Mouse (Mus musculus) limb, embryonic 15.5 days (tissue): ENCODE results near the gene Fam166a. TPM values are rescaled to one million over a fixed set of nuclear protein-coding genes. Genes with fewer than 3 reads are reported as not detected.

Experiments
- ATAC-seq: fragments of 200-750 bp; cut with Nextera tagmentation; 2 replicates; pipeline ENCODE4 v1.8.0; 2017; ENCODE audit warnings: low read depth, moderate TSS enrichment; ENCODE audit not compliant: insufficient number of reproducible peaks, low FRiP score, low TSS enrichment
- H3K27ac ChIP-seq: fragments of 300-500 bp; sonication (generic); 2 replicates; pipeline ENCODE4 v1.5.1; 2015; ENCODE audit warnings: moderate library complexity, mild to moderate bottlenecking, inconsistent platforms
- H3K27me3 ChIP-seq: fragments of 300-500 bp; sonication (generic); 2 replicates; pipeline ENCODE4 v1.6.1; 2015; ENCODE audit warnings: inconsistent platforms
- H3K36me3 ChIP-seq: fragments of 300-500 bp; sonication (generic); 2 replicates; pipeline ENCODE4 v1.6.1; 2015; ENCODE audit warnings: inconsistent platforms
- H3K4me1 ChIP-seq: fragments of 300-500 bp; sonication (generic); 2 replicates; pipeline ENCODE4 v1.6.1; 2015; ENCODE audit warnings: inconsistent platforms
- H3K4me2 ChIP-seq: fragments of 300-500 bp; sonication (generic); 2 replicates; pipeline ENCODE4 v1.6.1; 2015; ENCODE audit warnings: mild to moderate bottlenecking, inconsistent platforms
- H3K4me3 ChIP-seq: fragments of 300-500 bp; sonication (generic); 2 replicates; pipeline ENCODE4 v1.5.1; 2015; ENCODE audit warnings: mild to moderate bottlenecking, inconsistent platforms
- H3K9ac ChIP-seq: fragments of 300-500 bp; sonication (generic); 2 replicates; pipeline ENCODE4 v1.6.1; 2015; ENCODE audit warnings: inconsistent platforms
- H3K9me3 ChIP-seq: fragments of 300-500 bp; sonication (generic); 2 replicates; pipeline ENCODE4 v1.6.1; 2016; ENCODE audit warnings: inconsistent platforms
- WGBS: fragments of 180-500 bp; shearing (Covaris S2); methylation state at CpG from one replicate; pipeline ENCODE4 v1.1.7; 2015; 5-methylcytosine and 5-hydroxymethylcytosine counted together
- polyA plus RNA-seq: library from polyadenylated mRNA; unstranded; fragments of >200 nt; fragmentation: Nextera tagmentation; extraction: Ambion mirVana; gene quantifications from 2 replicates; pipeline ENCODE4 v1.2.1, GENCODE M21; 2015

Fam166a gene
- polyA plus RNA-seq, 1 experiment from 2014 or later = not detected

GRCm38 (mm10) chr2:25207593-25207992 lies 11.0 kb upstream of the Fam166a start:
- 90% methylated on average over 1 of the region's 1 CpGs for WGBS
- no peak for ATAC-seq
- H3K4me1 ChIP-seq = peaks cover 19% of the 10 kb centered on the region
- H3K36me3 ChIP-seq = peaks cover 64% of the 10 kb centered on the region
- H3K9me3 ChIP-seq = no peaks in the 10 kb centered on the region
- H3K27me3 ChIP-seq = no peaks in the 10 kb centered on the region
- H3K9ac ChIP-seq = no peak overlapping the region
- H3K27ac ChIP-seq = no peak overlapping the region
- no peak overlapping the region for H3K4me3 ChIP-seq
- H3K4me2 ChIP-seq = no peak overlapping the region

GRCm38 (mm10) chr2:25210686-25211085 lies 7.9 kb upstream of the Fam166a start:
- Histone ChIP-seq H3K27me3 (0 out of 2 replicates have a peak, but pooled peaks cover 4% of the 10 kb centered on the region), H3K9me3 (no peaks in the 10 kb centered on the region), H3K4me2 (peak overlapping the region; percentile 59), H3K9ac (peak overlapping the region; percentile 80), H3K4me1 (peaks cover 19% of the 10 kb centered on the region), H3K4me3 (peak overlapping the region; percentile 86), H3K36me3 (peaks cover 33% of the 10 kb centered on the region), H3K27ac (peak overlapping the region; percentile 93)
- under 1% methylated on average over 24 of the region's 24 CpGs for WGBS
- no peak for ATAC-seq

GRCm38 (mm10) chr2:25211121-25211670 lies 7.3 kb upstream of the Fam166a start, which contains the start of gene Nelfb:
Gene Nelfb, minus strand, starts transcription at chr2:25211489.
- H3K27me3 ChIP-seq = 0 out of 2 replicates have a peak, but pooled peaks cover 4% of the 10 kb centered on the region
- H3K36me3 ChIP-seq = peaks cover 28% of the 10 kb centered on the region
- ATAC-seq = peak; percentile 86
- peak within 1 kb of the TSS; percentile 86 for H3K4me3 ChIP-seq
- peaks cover 19% of the 10 kb centered on the region for H3K4me1 ChIP-seq
- H3K9ac ChIP-seq = peak within 1 kb of the TSS; percentile 80
- peak within 1 kb of the TSS; percentile 93 for H3K27ac ChIP-seq
- H3K4me2 ChIP-seq = peak within 1 kb of the TSS; percentile 59
- H3K9me3 ChIP-seq = no peaks in the 10 kb centered on the region
- WGBS = under 1% methylated on average over 44 of the region's 44 CpGs

DNA sequence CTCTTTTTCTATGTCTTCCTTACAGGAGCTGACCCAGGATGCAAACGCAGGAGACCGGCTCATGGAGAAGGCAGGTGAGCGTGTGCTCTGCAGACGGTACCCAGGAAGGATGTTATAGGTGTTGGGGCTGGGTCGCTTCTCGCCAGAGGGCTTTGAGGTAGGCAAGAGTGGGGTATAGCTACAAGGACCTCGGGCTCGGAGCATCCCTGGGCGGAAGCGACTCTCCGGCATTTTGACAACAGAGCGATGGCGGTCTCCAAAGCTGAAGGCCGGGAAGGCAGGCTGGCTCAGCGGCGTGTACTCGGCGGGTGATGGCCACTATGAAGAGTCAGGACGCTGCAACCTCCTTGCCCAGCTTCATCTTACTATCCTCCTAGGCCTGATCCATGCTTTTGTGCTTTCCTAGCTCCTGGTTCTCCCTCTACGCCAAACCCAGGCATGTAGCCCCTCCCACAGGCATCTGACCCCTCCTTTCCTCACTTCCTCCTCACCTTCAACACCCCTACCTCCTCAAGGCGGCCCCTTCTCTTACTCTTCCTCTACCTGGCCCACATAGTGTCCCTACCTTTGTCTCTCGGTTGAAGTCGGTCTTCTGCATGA lies 5.2 kb upstream of the Fam166a start:
- no peak for ATAC-seq
- peaks cover 19% of the 10 kb centered on the region for H3K4me1 ChIP-seq
- no peak overlapping the region for H3K4me3 ChIP-seq
- peaks cover 8% of the 10 kb centered on the region for H3K36me3 ChIP-seq
- no peak overlapping the region for H3K9ac ChIP-seq
- 0 out of 2 replicates have a peak, but pooled peaks cover 4% of the 10 kb centered on the region for H3K27me3 ChIP-seq
- H3K9me3 ChIP-seq = no peaks in the 10 kb centered on the region
- no peak overlapping the region for H3K27ac ChIP-seq
- H3K4me2 ChIP-seq = no peak overlapping the region
- WGBS = 63% methylated on average over 23 of the region's 23 CpGs

- 0 out of 2 replicates have a peak, but pooled peaks cover 4% of the 10 kb centered on the region for H3K27me3 ChIP-seq
- WGBS = 65% methylated on average over 3 of the region's 3 CpGs
- no peak within 1 kb of the TSS for H3K27ac ChIP-seq
- H3K4me3 ChIP-seq = no peak within 1 kb of the TSS
- peaks cover 4% of the 10 kb centered on the region; the same call in 1 of the 2 replicates for H3K36me3 ChIP-seq
- H3K4me1 ChIP-seq = peaks cover 15% of the 10 kb centered on the region
- ATAC-seq = no peak
- H3K4me2 ChIP-seq = no peak within 1 kb of the TSS
- no peaks in the 10 kb centered on the region for H3K9me3 ChIP-seq
- H3K9ac ChIP-seq = no peak within 1 kb of the TSS
Observed at GRCm38 (mm10) chr2:25214444-25214843, 4.1 kb upstream of the Fam166a start, which contains the start of gene Stpg3. Gene Stpg3, minus strand, starts transcription at chr2:25214637.

- Histone ChIP-seq H3K27ac (no peak overlapping the region), H3K4me3 (no peak overlapping the region), H3K4me2 (no peak overlapping the region), H3K36me3 (peaks cover 11% of the 10 kb centered on the region), H3K4me1 (no peaks in the 10 kb centered on the region), H3K27me3 (0 out of 2 replicates have a peak, but pooled peaks cover 4% of the 10 kb centered on the region), H3K9me3 (no peaks in the 10 kb centered on the region), H3K9ac (no peak overlapping the region)
- WGBS = 59% methylated on average over 2 of the region's 2 CpGs
- no peak for ATAC-seq
Observed at GRCm38 (mm10) chr2:25217666-25218065, 879 bp upstream of the Fam166a start.

GRCm38 (mm10) chr2:25221331-25221772 lies 2.8 kb downstream of the Fam166a start:
- peaks cover 11% of the 10 kb centered on the region for H3K36me3 ChIP-seq
- H3K27me3 ChIP-seq = no peaks in the 10 kb centered on the region
- peaks cover 16% of the 10 kb centered on the region for H3K4me1 ChIP-seq
- H3K27ac ChIP-seq = no peak overlapping the region
- H3K4me3 ChIP-seq = no peak overlapping the region
- WGBS = 70% methylated on average over 5 of the region's 5 CpGs
- H3K9me3 ChIP-seq = no peaks in the 10 kb centered on the region
- no peak for ATAC-seq
- no peak overlapping the region for H3K9ac ChIP-seq
- no peak overlapping the region for H3K4me2 ChIP-seq

- Histone ChIP-seq H3K4me1 (peaks cover 24% of the 10 kb centered on the region), H3K9ac (peak overlapping the region; percentile 93), H3K4me2 (peak overlapping the region; percentile 86), H3K36me3 (peaks cover 11% of the 10 kb centered on the region), H3K27me3 (no peaks in the 10 kb centered on the region), H3K27ac (peak overlapping the region; percentile 95), H3K9me3 (no peaks in the 10 kb centered on the region), H3K4me3 (peak overlapping the region; percentile 94)
- under 1% methylated on average over 48 of the region's 53 CpGs for WGBS
- ATAC-seq = 0 out of 2 replicates have a peak, but pooled peaks have one; percentile 2
Observed at GRCm38 (mm10) chr2:25223681-25224491, 5.3 kb downstream of the Fam166a start.

- Histone ChIP-seq H3K4me2 (peak within 1 kb of the TSS; percentile 86), H3K4me3 (peak within 1 kb of the TSS; percentile 94), H3K27ac (peak within 1 kb of the TSS; percentile 98), H3K9ac (peak within 1 kb of the TSS; percentile 93), H3K27me3 (no peaks in the 10 kb centered on the region), H3K4me1 (peaks cover 27% of the 10 kb centered on the region), H3K36me3 (peaks cover 11% of the 10 kb centered on the region), H3K9me3 (no peaks in the 10 kb centered on the region)
- no peak for ATAC-seq
- WGBS = 0% methylated on average over 17 of the region's 17 CpGs
Observed at GRCm38 (mm10) chr2:25224492-25224765, 5.9 kb downstream of the Fam166a start, which contains the start of gene Tubb4b. Gene Tubb4b, minus strand, starts transcription at chr2:25224702.

GRCm38 (mm10) chr2:25224766-25225752 lies 6.5 kb downstream of the Fam166a start:
- Histone ChIP-seq H3K9ac (peak overlapping the region; percentile 44; the same call in 1 of the 2 replicates), H3K27me3 (0 out of 2 replicates have a peak, but pooled peaks cover 6% of the 10 kb centered on the region), H3K36me3 (peaks cover 11% of the 10 kb centered on the region), H3K4me2 (peak overlapping the region; percentile 41), H3K9me3 (no peaks in the 10 kb centered on the region), H3K4me1 (peaks cover 27% of the 10 kb centered on the region), H3K4me3 (peak overlapping the region; percentile 94), H3K27ac (peak overlapping the region; percentile 98)
- 2% methylated on average over 41 of the region's 41 CpGs for WGBS
- peak; percentile 97 for ATAC-seq
